Mouse (Mus musculus) gastrocnemius, adult 2 months (tissue): ENCODE results near the gene Gzmg. TPM values are rescaled to one million over a fixed set of nuclear protein-coding genes. Genes with fewer than 3 reads are reported as not detected.
"Not testable (repeated sequence)": the region's sequence is repeated elsewhere in the genome, so short reads cannot be mapped to it uniquely, and the experiment has no call there.

Experiments used
- DNase-seq: peaks from one replicate; pipeline ENCODE4 v3.0.0; 2022
- H3K27ac ChIP-seq: fragments of 200-600 bp; 2 replicates; pipeline ENCODE4 v1.8.1; 2022; ENCODE audit warnings: mild to moderate bottlenecking
- H3K4me3 ChIP-seq: fragments of 200-600 bp; 2 replicates; pipeline ENCODE4 v1.8.1; 2022; ENCODE audit warnings: mild to moderate bottlenecking, moderate library complexity
- CTCF ChIP-seq: fragments of 200-600 bp; IDR thresholded peaks from 2 replicates; pipeline ENCODE4 v1.8.1; 2022; ENCODE audit warnings: antibody characterized with exemption, mild to moderate bottlenecking, moderate library complexity
- intact Hi-C: fragments of 180-260 bp; cut with DNase I; formaldehyde crosslinking; loops from one replicate; pipeline ENCODE4 v1.15.1; 2025
- total RNA-seq, 2 experiments: library from RNA; stranded (reverse); gene quantifications; 2 replicates each; pipeline ENCODE4 v1.2.3; 2021

The Gzmg gene
- total RNA-seq, 2 experiments from 2014 or later = not detected

DNA sequence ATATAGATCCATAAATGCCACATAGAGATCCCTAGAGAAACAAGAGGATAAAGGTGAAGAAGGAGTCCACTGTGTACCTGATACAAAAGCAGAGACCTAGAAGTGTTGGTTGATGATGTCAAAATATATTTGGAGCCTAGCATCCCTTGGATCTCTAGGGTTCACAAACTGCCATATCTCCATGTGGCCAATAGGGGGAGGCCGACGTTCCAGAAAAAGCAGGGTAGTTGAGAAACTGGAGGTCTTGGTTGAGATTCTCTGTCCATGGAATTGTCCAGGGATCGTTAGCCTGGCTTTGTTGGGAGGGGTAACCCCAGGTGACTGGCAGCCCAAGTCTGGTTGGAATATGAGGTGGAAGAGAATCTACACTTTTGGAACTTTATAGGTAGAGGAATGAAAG lies 31.0 kb downstream of the Gzmg start:
- H3K4me3 ChIP-seq = no peak overlapping the region
- TF ChIP-seq CTCF = peak; percentile 12; the same call in 1 of the 2 replicates
- DNase-seq = no peak
- intact Hi-C loops = no loop called here
- H3K27ac ChIP-seq = no peak overlapping the region

DNA sequence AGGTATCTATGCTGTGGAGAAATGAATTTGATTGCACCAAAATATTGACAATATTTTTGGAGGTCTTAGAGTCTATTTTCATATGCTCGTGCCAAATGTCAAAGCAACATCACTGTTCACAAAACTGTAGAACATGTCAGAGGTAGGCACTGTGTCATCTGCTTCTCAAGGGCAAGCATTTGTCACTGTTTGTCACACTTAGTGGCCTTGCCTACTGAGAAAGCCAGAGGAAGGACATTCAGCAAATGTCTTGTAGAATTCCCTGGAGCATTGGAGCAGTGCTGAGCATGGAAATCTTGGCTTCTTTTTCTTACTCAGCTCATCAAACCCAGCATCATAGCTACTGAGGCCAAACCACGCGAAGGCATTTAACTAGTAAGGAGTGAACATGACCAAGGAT lies 35.9 kb downstream of the Gzmg start:
- H3K27ac ChIP-seq = no peak overlapping the region
- TF ChIP-seq CTCF = no peak
- DNase-seq = no peak
- intact Hi-C loops = no loop called here
- H3K4me3 ChIP-seq = no peak overlapping the region

DNA sequence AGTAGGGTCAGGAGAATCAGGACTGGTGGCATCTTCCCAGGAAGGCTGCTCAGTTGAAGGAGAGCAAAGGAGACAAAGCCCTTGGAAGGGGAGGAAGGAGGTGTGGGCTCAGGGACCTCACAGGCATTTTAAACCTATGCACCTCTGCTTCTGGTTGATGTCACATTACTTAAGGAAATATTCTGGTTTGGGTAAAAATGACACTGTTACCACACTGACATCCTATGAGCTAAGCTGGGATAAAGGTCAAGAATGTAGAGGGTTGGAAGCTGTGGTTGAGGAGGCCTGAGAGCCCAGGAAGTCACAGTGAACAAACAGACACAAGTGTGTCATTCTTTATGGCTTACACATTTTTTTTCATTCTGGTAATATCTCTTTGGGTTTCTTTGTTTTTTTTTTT lies 38.9 kb downstream of the Gzmg start, which contains the start of gene Gzme:
Gene Gzme (minus strand): TSS at position 101 of the 400 bp plus-strand sequence.
- DNase-seq = no peak
- intact Hi-C loops = no loop called here

DNA sequence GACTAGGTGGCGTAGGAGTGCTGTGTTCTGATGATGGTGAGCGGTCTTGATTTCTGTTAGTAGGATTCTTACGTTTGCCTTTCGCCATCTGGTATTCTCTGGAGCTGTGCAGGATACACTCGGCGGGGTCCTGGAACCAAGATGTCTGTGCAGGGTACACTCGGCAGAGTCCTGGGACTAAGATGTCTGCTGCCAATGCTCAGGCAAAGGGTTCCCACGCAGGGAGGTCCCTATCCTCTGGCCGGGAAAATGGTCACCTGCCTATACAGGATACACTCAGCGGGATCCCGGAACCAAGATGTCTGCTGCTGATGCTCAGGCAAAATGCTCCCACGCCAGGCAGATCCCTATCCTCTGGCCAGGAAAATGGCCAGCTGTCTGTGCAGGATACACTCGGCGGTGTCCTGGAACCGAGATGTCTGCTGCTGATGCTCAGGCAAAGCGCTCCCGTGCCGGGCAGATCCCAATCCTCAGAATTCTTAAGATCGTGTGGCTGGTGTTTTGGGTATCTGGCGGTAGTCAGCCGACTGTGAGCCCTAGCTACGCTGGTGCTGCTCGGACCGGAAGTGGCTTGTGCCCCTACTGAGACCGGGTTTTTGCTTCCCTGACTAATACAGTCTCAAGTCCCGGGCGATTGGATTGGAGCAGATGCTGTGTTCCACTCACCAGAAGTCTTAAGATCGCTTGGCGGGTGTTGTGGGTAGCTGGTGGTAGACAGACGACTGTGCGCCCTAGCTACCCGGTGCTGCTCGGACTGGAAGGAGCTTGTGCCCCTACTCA lies 43.7 kb downstream of the Gzmg start:
- intact Hi-C loops, H3K27ac ChIP-seq, H3K4me3 ChIP-seq, DNase-seq: not testable (repeated sequence)

More for the DNA sequence above, 38.9 kb downstream of the Gzmg start, which contains the start of gene Gzme:
- no peak within 1 kb of the TSS for H3K27ac ChIP-seq
- no peak for TF ChIP-seq CTCF
- H3K4me3 ChIP-seq = no peak within 1 kb of the TSS

Other genes starting within 250 kb of the Gzmg start
- gene Cma1, start 214.9 kb downstream of the Gzmg start, total RNA-seq = 1 to 10 TPM in 1 of 2 experiments, under 1 TPM in 1; 0.99 to 3.2 TPM
- under 1 TPM in 1 of 2 experiments, not detected in 1; 0.28 TPM for gene Cma2, start 208.6 kb downstream of the Gzmg start, total RNA-seq
- gene Mcpt1, start 141.6 kb downstream of the Gzmg start, total RNA-seq = not detected
- gene Mcpt9, start 129.1 kb downstream of the Gzmg start, total RNA-seq = not detected
- not detected for gene Mcpt2, start 117.5 kb downstream of the Gzmg start, total RNA-seq
- gene Mcpt4, start 97.3 kb downstream of the Gzmg start, total RNA-seq = 1 to 10 TPM; 2.1 to 4.0 TPM
- gene Mcpt8, start 74.3 kb downstream of the Gzmg start, total RNA-seq = not detected
- gene Ctsg, start 57.0 kb downstream of the Gzmg start, total RNA-seq = not detected
- not detected for gene Gzme, start 39.0 kb downstream of the Gzmg start, total RNA-seq
- not detected for gene Gzmd, start 27.0 kb downstream of the Gzmg start, total RNA-seq
- not detected for gene Gzmn, start 15.0 kb upstream of the Gzmg start, total RNA-seq
- not detected for gene Gzmf, start 51.8 kb upstream of the Gzmg start, total RNA-seq
- not detected for gene Gzmc, start 75.1 kb upstream of the Gzmg start, total RNA-seq
- gene Gzmb, start 102.7 kb upstream of the Gzmg start, total RNA-seq = not detected
- not detected for gene Atp12a, start 205.5 kb upstream of the Gzmg start, total RNA-seq
- under 1 TPM in 1 of 2 experiments, not detected in 1; 0.20 TPM for gene Rnf17, start 243.0 kb upstream of the Gzmg start, total RNA-seq